Mouse (Mus musculus) cortical plate, adult 2 months (tissue): Measurements from ENCODE around the gene 4931409K22Rik.

ENCODE experiments used
- CTCF ChIP-seq: fragments of 200-500 bp; IDR thresholded peaks from 2 replicates; pipeline ENCODE4 v1.5.1; 2011; ENCODE audit warnings: mild to moderate bottlenecking, control low read depth, low read length; ENCODE audit not compliant: insufficient read depth; ENCODE audit errors: extremely low read depth
- POLR2A ChIP-seq: fragments of 200-500 bp; IDR thresholded peaks from 2 replicates; pipeline ENCODE4 v1.6.1; 2011; ENCODE audit warnings: mild to moderate bottlenecking, low read length, control low read depth; ENCODE audit not compliant: insufficient read depth; ENCODE audit errors: extremely low read depth

DNA sequence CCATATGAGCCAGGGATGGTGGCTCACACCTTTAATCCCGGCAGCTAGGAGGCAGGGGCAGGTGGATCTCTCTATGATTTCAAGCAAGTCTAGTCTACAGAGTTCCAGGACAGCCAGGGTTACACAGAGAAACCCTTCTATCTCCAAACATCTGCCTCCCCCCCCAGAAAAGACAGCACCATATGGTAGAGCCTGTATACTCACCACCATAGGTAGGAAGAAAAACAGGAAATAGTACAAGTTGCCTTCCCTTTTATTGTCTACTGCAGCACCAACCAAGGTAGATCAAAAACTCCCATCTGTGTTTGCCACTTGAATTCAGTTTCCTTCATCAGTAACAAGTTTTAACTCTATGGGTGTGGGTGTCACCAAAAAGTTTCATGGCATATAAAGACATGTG is 19.3 kb upstream of the 4931409K22Rik start:
- no peak for TF ChIP-seq CTCF
- TF ChIP-seq POLR2A = no peak
